Mouse (Mus musculus) urinary bladder, postnatal 0 days (tissue): ENCODE data around the gene Tmem114. TPM values are rescaled to one million over a fixed set of nuclear protein-coding genes. Genes with fewer than 3 reads are reported as not detected.

Experiments used
- polyA plus RNA-seq: library from polyadenylated mRNA; unstranded; fragments of >200 nt; fragmentation: Nextera tagmentation; extraction: Ambion mirVana; gene quantifications from 2 replicates; pipeline ENCODE4 v1.2.1, GENCODE M21; 2015

The Tmem114 gene
- 0.15 and 0.23 TPM in 2 replicates for polyA plus RNA-seq

DNA sequence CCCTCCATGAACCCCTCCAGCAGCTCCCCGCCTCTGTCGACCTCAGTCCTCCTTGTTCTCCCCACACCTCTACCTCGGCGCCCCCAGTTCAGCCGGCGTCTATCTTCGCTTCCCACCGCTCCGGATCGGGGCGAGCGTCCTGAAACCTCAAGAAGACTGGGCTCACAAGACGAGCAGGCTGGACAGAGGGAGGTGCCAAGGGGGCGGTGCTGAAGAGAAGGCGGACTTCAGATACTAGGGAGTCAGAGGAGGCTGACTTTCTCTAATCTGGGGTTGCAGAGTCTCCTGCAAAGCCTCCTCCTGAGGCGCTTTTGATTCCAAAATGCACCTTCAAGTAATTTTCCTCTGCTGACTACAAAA, at the start of gene Tmem114:
Gene Tmem114 (minus strand): TSS at position 166 of the 360 bp plus-strand sequence.

DNA sequence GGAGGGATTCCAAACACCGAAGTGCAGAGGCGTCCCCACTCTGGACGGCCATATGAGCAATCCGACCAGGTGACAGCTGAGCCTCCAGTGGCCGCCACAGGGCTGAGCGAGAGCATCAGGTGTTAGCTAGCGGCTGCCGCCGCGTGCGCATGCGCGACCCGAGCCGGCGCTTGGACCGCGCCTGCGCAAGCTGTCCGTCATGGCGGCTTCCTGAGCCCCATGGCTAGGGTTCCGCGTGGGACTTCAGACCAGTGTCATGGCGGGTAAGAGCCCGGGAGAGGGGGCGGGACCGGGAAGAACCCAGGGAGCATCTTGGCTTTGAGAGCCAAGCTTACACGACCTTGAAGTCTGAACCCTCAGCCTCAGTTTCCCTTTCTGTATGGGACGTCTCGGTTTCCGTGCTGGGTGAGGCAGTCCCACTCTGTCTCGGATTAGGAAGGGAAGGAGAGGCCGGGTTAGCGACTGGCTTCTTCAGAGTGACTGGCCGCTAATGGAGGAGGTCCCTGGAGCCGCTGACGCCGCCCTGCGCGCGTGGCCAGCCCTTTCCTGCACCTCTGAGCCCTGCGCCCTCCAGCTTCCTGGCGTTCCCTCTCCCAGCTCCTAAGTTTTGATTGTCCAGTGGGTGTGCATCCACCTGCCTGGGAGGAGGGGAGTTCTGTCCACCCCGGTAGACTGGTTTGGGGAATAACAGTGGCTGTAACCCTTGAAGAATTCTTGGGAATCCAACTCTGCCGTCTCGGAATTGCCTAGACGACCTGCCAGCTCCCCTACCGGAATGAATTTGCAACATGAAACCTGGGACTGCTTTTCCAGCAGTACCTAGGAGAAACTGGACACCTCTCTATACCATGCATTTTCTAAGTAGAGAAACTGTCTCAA, 45.9 kb upstream of the Tmem114 start, which contains the start of gene Mettl22:
Gene Mettl22 (plus strand): TSS at position 186 of the 879 bp plus-strand sequence.

Other genes with a start within 250 kb of the Tmem114 start
- 13.2 and 16.5 TPM in 2 replicates for gene Mettl22, start 45.7 kb upstream of the Tmem114 start, polyA plus RNA-seq
- gene Abat, start 88.3 kb upstream of the Tmem114 start, polyA plus RNA-seq: 7.3 and 10.5 TPM in 2 replicates
- 38.1 and 38.3 TPM in 2 replicates for gene Pmm2, start 212.5 kb upstream of the Tmem114 start, polyA plus RNA-seq
- 8.5 and 8.7 TPM in 2 replicates for gene Tmem186, start 212.6 kb upstream of the Tmem114 start, polyA plus RNA-seq
- gene Carhsp1, start 247.0 kb upstream of the Tmem114 start, polyA plus RNA-seq: 46.8 TPM in 2 replicates